Mouse (Mus musculus): ENCODE results near the gene 1810037I17Rik.
"Not testable (repeated sequence)": the region's sequence is repeated elsewhere in the genome, so short reads cannot be mapped to it uniquely, and the experiment has no call there.

Gene 1810037I17Rik

GRCm38 (mm10) chr3:122932466-122932865 lies 8.5 kb downstream of the 1810037I17Rik start:
- DNase-seq (ENCODE audit: low spot score in 2 of 2), result no peak

- not testable (repeated sequence) for DNase-seq (ENCODE audit: low spot score in 2 of 2)
Observed at GRCm38 (mm10) chr3:122937176-122937575, 13.2 kb downstream of the 1810037I17Rik start.

- no peak for DNase-seq (ENCODE audit: low spot score in 2 of 2)
Observed at GRCm38 (mm10) chr3:122939215-122939614, 15.2 kb downstream of the 1810037I17Rik start.

- DNase-seq (ENCODE audit: low spot score in 2 of 2), result no peak
Observed at GRCm38 (mm10) chr3:122943387-122943890, 19.4 kb downstream of the 1810037I17Rik start.

- no peak for DNase-seq (ENCODE audit: low spot score in 2 of 2)
Observed at GRCm38 (mm10) chr3:122950129-122950528, 26.1 kb downstream of the 1810037I17Rik start.

GRCm38 (mm10) chr3:122964301-122964700 lies 40.3 kb downstream of the 1810037I17Rik start:
- no peak for DNase-seq (ENCODE audit: low spot score in 2 of 2)

- no peak for DNase-seq (ENCODE audit: low spot score in 2 of 2)
Observed at GRCm38 (mm10) chr3:122968391-122968790, 44.4 kb downstream of the 1810037I17Rik start.

- no peak for DNase-seq (ENCODE audit: low spot score in 2 of 2)
Observed at GRCm38 (mm10) chr3:122972126-122972822, 48.3 kb downstream of the 1810037I17Rik start.

GRCm38 (mm10) chr3:122974833-122975232 lies 50.8 kb downstream of the 1810037I17Rik start:
- no peak for DNase-seq (ENCODE audit: low spot score in 2 of 2)

GRCm38 (mm10) chr3:122975363-122975762 lies 51.4 kb downstream of the 1810037I17Rik start:
- no peak for DNase-seq (ENCODE audit: low spot score in 2 of 2)
